12 mouse cellular contexts compared by ENCODE assay signal in genomic region chr11:21549754-21550153, GRCm38 (mm10). TPM values are rescaled to one million over a fixed set of nuclear protein-coding genes. Genes with fewer than 3 reads are reported as not detected.
A peak's percentile ranks its signal among the peaks of the same experiment; 100 is the strongest.
DNase-seq lines count a peak whose midpoint lies in the region; ATAC-seq and TF ChIP-seq lines count a peak whose summit lies in the region.
"Had no signal": no experiment of that assay in that cellular context is flagged by ENCODE, and none has a peak within 500 bp of the region (broad histone marks: within the 10 kb centered on the region; RNA-seq: fewer than 3 reads in every experiment).

No protein-coding gene starts in this region.

- ATAC-seq in kidney, embryonic 15.5 days (replicated peaks; ENCODE audit: low FRiP score) = 0 out of 2 replicates have a peak, but pooled peaks have one; percentile 46
- ATAC-seq in megakaryocyte-erythroid progenitor cell, adult 5-6 weeks (replicated peaks; ENCODE audit: low FRiP score, low TSS enrichment, poor library complexity, severe bottlenecking) = peak; percentile 73

- no peak for TF ChIP-seq CTCF in cerebellum, adult 2 months (IDR thresholded peaks at IDR 0.05; ENCODE audit: borderline replicate concordance, insufficient read depth, low read depth, low read length)

- 55% methylated on average over 4 of the region's 4 CpGs for WGBS in kidney, embryonic 15.5 days
- WGBS in cerebellum, adult 2 months = 90% methylated on average over 4 of the region's 4 CpGs

- H3K9ac ChIP-seq in kidney, embryonic 15.5 days = no peak overlapping the region
- H3K9ac ChIP-seq: hindbrain, embryonic 12.5 days had no signal

- H3K27me3 ChIP-seq in kidney, embryonic 15.5 days = no peaks in the 10 kb centered on the region
- H3K27me3 ChIP-seq in cerebellum, adult 2 months (ENCODE audit: control insufficient read depth, insufficient read depth, low read length) = no peaks in the 10 kb centered on the region
- H3K27me3 ChIP-seq: hindbrain, embryonic 12.5 days had no signal

- H3K27ac ChIP-seq in kidney, embryonic 15.5 days = peak overlapping the region; percentile 33
- no peak overlapping the region for H3K27ac ChIP-seq in cerebellum, adult 2 months (ENCODE audit: insufficient read depth, low read length)
- H3K27ac ChIP-seq: hindbrain, embryonic 12.5 days had no signal

- no peak for TF ChIP-seq POLR2A in cerebellum, adult 2 months (IDR thresholded peaks at IDR 0.05; ENCODE audit: borderline replicate concordance, insufficient read depth, low read length)

- no peak overlapping the region for H3K4me2 ChIP-seq in kidney, embryonic 15.5 days
- H3K4me2 ChIP-seq: hindbrain, embryonic 12.5 days had no signal

- intact Hi-C loops in heart, postnatal 14 days (cut with DNase I) = no loop called here

- peak; percentile 53 for DNase-seq in CD4-positive, CD25-positive, alpha-beta regulatory T cell, adult 2 months (ENCODE audit: low read depth, low spot score)
- DNase-seq in adipocyte (ENCODE audit: low spot score) = peak; percentile 78
- no peak for DNase-seq in adrenal gland, postnatal 4 days (ENCODE audit: low spot score in 2 of 2)
- DNase-seq in cerebellum, adult 2 months = no peak
- no peak for DNase-seq in heart, postnatal 14 days
- DNase-seq in thymus, postnatal 14 days = no peak
- DNase-seq: cerebellum, postnatal 36 days; heart, adult 11 months; thymus, postnatal 36 days had no signal

- no peaks in the 10 kb centered on the region for H3K9me3 ChIP-seq in kidney, embryonic 15.5 days (replicated peaks)
- H3K9me3 ChIP-seq: hindbrain, embryonic 12.5 days had no signal

- H3K4me3 ChIP-seq in kidney, embryonic 15.5 days (replicated peaks) = no peak overlapping the region
- no peak overlapping the region for H3K4me3 ChIP-seq in cerebellum, adult 2 months (replicated peaks; ENCODE audit: insufficient read depth, low read depth, low read length)
- H3K4me3 ChIP-seq: hindbrain, embryonic 12.5 days had no signal

- no peaks in the 10 kb centered on the region for H3K4me1 ChIP-seq in kidney, embryonic 15.5 days
- no peaks in the 10 kb centered on the region for H3K4me1 ChIP-seq in cerebellum, adult 2 months (ENCODE audit: control insufficient read depth, insufficient read depth, low read length)
- H3K4me1 ChIP-seq: hindbrain, embryonic 12.5 days had no signal

- H3K36me3 ChIP-seq in kidney, embryonic 15.5 days = no peaks in the 10 kb centered on the region
- H3K36me3 ChIP-seq: hindbrain, embryonic 12.5 days had no signal

RNA-seq across cellular contexts. Expression of gene Wdpcp, which starts 22.3 kb away (rescaled TPM):
- polyA plus RNA-seq in kidney, embryonic 15.5 days (2015; fragmentation: Nextera tagmentation; extraction: Ambion mirVana) = 11.5 and 11.8 TPM in 2 replicates
- 3.4 and 4.3 TPM in 2 replicates for total RNA-seq in megakaryocyte-erythroid progenitor cell, adult 5-6 weeks (2014; fragmentation: Nextera tagmentation)
- total RNA-seq in megakaryocyte-erythroid progenitor cell, adult 5-6 weeks (2017) = 21.0 and 35.9 TPM in 2 replicates
- 10 to 100 TPM; 11.9 to 12.0 TPM for total RNA-seq in adrenal gland, postnatal 4 days (2021)
- polyA plus RNA-seq in cerebellum, adult 2 months (2012; rRNA removed) = 4.3 and 4.9 TPM in 2 replicates
- 1 to 10 TPM; 5.1 to 6.6 TPM for total RNA-seq in heart, postnatal 14 days (2021)

RNA-seq across cellular contexts. Expression of gene Mdh1, which starts 22.4 kb away (rescaled TPM):
- polyA plus RNA-seq in kidney, embryonic 15.5 days (2015; fragmentation: Nextera tagmentation; extraction: Ambion mirVana) = 636 and 660 TPM in 2 replicates
- total RNA-seq in megakaryocyte-erythroid progenitor cell, adult 5-6 weeks (2014; fragmentation: Nextera tagmentation) = 83.2 and 150 TPM in 2 replicates
- 78.4 and 78.9 TPM in 2 replicates for total RNA-seq in megakaryocyte-erythroid progenitor cell, adult 5-6 weeks (2017)
- 100 to 1,000 TPM; 431 to 447 TPM for total RNA-seq in adrenal gland, postnatal 4 days (2021)
- 1,349 and 1,378 TPM in 2 replicates for polyA plus RNA-seq in cerebellum, adult 2 months (2012; rRNA removed)
- 1,000 to 10,000 TPM; 2,179 to 2,226 TPM for total RNA-seq in heart, postnatal 14 days (2021)

Comparison
In these comparisons a context has a peak if more than half of its experiments do, and no peak if none do; other contexts are left out.
1. DNase-seq: peak in CD4-positive, CD25-positive, alpha-beta regulatory T cell, adult 2 months (single experiment) and adipocyte (single experiment); none in adrenal gland, postnatal 4 days (0 of 2), cerebellum, adult 2 months (0 of 2), heart, postnatal 14 days (0 of 2) and thymus, postnatal 14 days (single experiment).
2. RNA of gene Mdh1, which starts 22.4 kb away (total RNA-seq): 2,179 to 2,226 TPM in heart, postnatal 14 days; 431 to 447 TPM in adrenal gland, postnatal 4 days and 78.4 to 150 TPM in megakaryocyte-erythroid progenitor cell, adult 5-6 weeks; every median in the first group is over 4 times any median in the second.